Mouse (Mus musculus) limb, embryonic 14.5 days (tissue): ENCODE data around the gene Brpf3. TPM values are rescaled to one million over a fixed set of nuclear protein-coding genes. Genes with fewer than 3 reads are reported as not detected.

Source experiments
- ATAC-seq: fragments of 200-750 bp; cut with Nextera tagmentation; 2 replicates; pipeline ENCODE4 v1.8.0; 2017; ENCODE audit warnings: low read depth, moderate number of reproducible peaks, moderate TSS enrichment; ENCODE audit not compliant: low FRiP score
- DNase-seq: peaks from one replicate; pipeline ENCODE4 v3.0.0-alpha.2; 2015; ENCODE audit warnings: low spot score
- H3K27ac ChIP-seq: fragments of 300-500 bp; sonication (generic); replicated peaks from 2 replicates; pipeline ENCODE4 v1.5.1; 2014; ENCODE audit warnings: low read depth, mild to moderate bottlenecking, low read length, moderate library complexity, mixed read lengths
- H3K27me3 ChIP-seq: fragments of 300-500 bp; sonication (generic); 2 replicates; pipeline ENCODE4 v1.6.1; 2014; ENCODE audit warnings: low read length, mixed read lengths; ENCODE audit not compliant: control insufficient read depth, insufficient read depth
- H3K36me3 ChIP-seq: fragments of 300-500 bp; sonication (generic); 2 replicates; pipeline ENCODE4 v1.6.1; 2014; ENCODE audit warnings: mild to moderate bottlenecking, low read length, moderate library complexity, mixed read lengths; ENCODE audit not compliant: control insufficient read depth, insufficient read depth
- H3K4me1 ChIP-seq: fragments of 300-500 bp; sonication (generic); 2 replicates; pipeline ENCODE4 v1.6.1; 2014; ENCODE audit warnings: antibody characterized with exemption, low read length, mixed read lengths; ENCODE audit not compliant: control insufficient read depth, insufficient read depth
- H3K4me2 ChIP-seq: fragments of 300-500 bp; sonication (generic); replicated peaks from 2 replicates; pipeline ENCODE4 v1.6.1; 2014; ENCODE audit warnings: low read depth, mild to moderate bottlenecking, low read length, moderate library complexity; ENCODE audit not compliant: severe bottlenecking
- H3K4me3 ChIP-seq: fragments of 300-500 bp; sonication (generic); replicated peaks from 2 replicates; pipeline ENCODE4 v1.5.1; 2014; ENCODE audit warnings: low read length
- H3K9ac ChIP-seq: fragments of 300-500 bp; sonication (generic); 2 replicates; pipeline ENCODE4 v1.6.1; 2014; ENCODE audit warnings: mild to moderate bottlenecking, low read depth, low read length, moderate library complexity; ENCODE audit not compliant: severe bottlenecking
- H3K9me3 ChIP-seq: fragments of 300-500 bp; sonication (generic); 2 replicates; pipeline ENCODE4 v1.6.1; 2016; ENCODE audit warnings: low read length; ENCODE audit not compliant: control insufficient read depth
- POLR2A ChIP-seq: fragments of 200-500 bp; IDR thresholded peaks from 2 replicates; pipeline ENCODE4 v1.8.0; 2012; ENCODE audit warnings: inconsistent platforms, mild to moderate bottlenecking, moderate library complexity, borderline replicate concordance; ENCODE audit not compliant: insufficient read depth, insufficient read length; ENCODE audit errors: extremely low read depth
- WGBS: fragments of 180-500 bp; shearing (Covaris S2); extraction: QIAGEN DNeasy Blood & Tissue Kit; methylation state at CpG from one replicate; pipeline ENCODE4 v1.1.7; 2014; 5-methylcytosine and 5-hydroxymethylcytosine counted together
- polyA plus RNA-seq, 2 experiments: library from polyadenylated mRNA; depleted of rRNA in 1 of 2; stranded (reverse) in 1 of 2; unstranded in 1 of 2; fragments of >200 nt; fragmentation: Nextera tagmentation in 1 of 2; extraction: Ambion mirVana in 1 of 2; gene quantifications; 2 replicates each; pipeline versions ENCODE4 v1.2.1 to v1.2.3; 2012 to 2014

Gene Brpf3
- polyA plus RNA-seq, 2 experiments, result 11.0 to 70.0 TPM

- 76% methylated on average over 4 of the region's 4 CpGs for whole genome bisulfite sequencing
- no peak for ATAC-seq
- H3K27ac ChIP-seq, result no peak overlapping the region
- H3K27me3 ChIP-seq, result no peaks in the 10 kb centered on the region
- no peaks in the 10 kb centered on the region for H3K36me3 ChIP-seq
- no peak overlapping the region for H3K9ac ChIP-seq
- H3K4me3 ChIP-seq, result no peak overlapping the region
- no peak for DNase-seq
- 0 out of 2 replicates have a peak, but pooled peaks cover under 1% of the 10 kb centered on the region for H3K4me1 ChIP-seq
- TF ChIP-seq POLR2A, result no peak
- no peaks in the 10 kb centered on the region for H3K9me3 ChIP-seq
- no peak overlapping the region for H3K4me2 ChIP-seq
These were observed 25.7 kb upstream of the Brpf3 start for GRCm38 (mm10) chr17:28775161-28775560.

GRCm38 (mm10) chr17:28776817-28777216 lies 24.1 kb upstream of the Brpf3 start:
- Histone ChIP-seq H3K36me3 (no peaks in the 10 kb centered on the region), H3K27me3 (no peaks in the 10 kb centered on the region), H3K4me3 (no peak overlapping the region), H3K27ac (no peak overlapping the region), H3K9me3 (no peaks in the 10 kb centered on the region), H3K9ac (no peak overlapping the region), H3K4me2 (no peak overlapping the region), H3K4me1 (no peaks in the 10 kb centered on the region)
- DNase-seq (no peak), ATAC-seq (no peak)
- 91% methylated on average over 3 of the region's 3 CpGs for WGBS
- no peak for TF ChIP-seq POLR2A

- Histone ChIP-seq H3K4me1 (no peaks in the 10 kb centered on the region), H3K4me3 (no peak overlapping the region), H3K27me3 (no peaks in the 10 kb centered on the region), H3K9me3 (no peaks in the 10 kb centered on the region), H3K27ac (no peak overlapping the region), H3K9ac (no peak overlapping the region), H3K4me2 (no peak overlapping the region), H3K36me3 (no peaks in the 10 kb centered on the region)
- DNase-seq, result no peak
- ATAC-seq, result no peak
- WGBS, result 88% methylated on average over 15 of the region's 16 CpGs
- TF ChIP-seq POLR2A, result no peak
These were observed 23.5 kb upstream of the Brpf3 start for GRCm38 (mm10) chr17:28777231-28778005.

- ATAC-seq, result no peak
- WGBS, result 97% methylated on average over 3 of the region's 3 CpGs
- Histone ChIP-seq H3K4me1 (no peaks in the 10 kb centered on the region), H3K27me3 (no peaks in the 10 kb centered on the region), H3K9me3 (no peaks in the 10 kb centered on the region), H3K4me3 (no peak overlapping the region), H3K9ac (no peak overlapping the region), H3K36me3 (no peaks in the 10 kb centered on the region), H3K4me2 (no peak overlapping the region), H3K27ac (no peak overlapping the region)
- no peak for DNase-seq
- TF ChIP-seq POLR2A, result no peak
These were observed 21.2 kb upstream of the Brpf3 start for GRCm38 (mm10) chr17:28779735-28780134.

GRCm38 (mm10) chr17:28780836-28781235 lies 20.1 kb upstream of the Brpf3 start:
- no peak for DNase-seq
- no peak for TF ChIP-seq POLR2A
- no peaks in the 10 kb centered on the region for H3K27me3 ChIP-seq
- ATAC-seq, result no peak
- WGBS, result 64% methylated on average over 3 of the region's 3 CpGs
- no peak overlapping the region for H3K4me3 ChIP-seq
- no peaks in the 10 kb centered on the region for H3K36me3 ChIP-seq
- no peak overlapping the region for H3K27ac ChIP-seq
- H3K4me2 ChIP-seq, result no peak overlapping the region
- H3K4me1 ChIP-seq, result no peaks in the 10 kb centered on the region
- H3K9me3 ChIP-seq, result no peaks in the 10 kb centered on the region
- H3K9ac ChIP-seq, result no peak overlapping the region
